In genomic region chr2:92750672-92751071, GRCm38 (mm10) we compare ENCODE assay signal across 12 mouse cellular contexts.
DNase-seq lines count a peak whose midpoint lies in the region; ATAC-seq lines count a peak whose summit lies in the region.
"Had no signal": no experiment of that assay in that cellular context is flagged by ENCODE, and none has a peak within 500 bp of the region (broad histone marks: within the 10 kb centered on the region; RNA-seq: fewer than 3 reads in every experiment).

No protein-coding gene starts in this region.

- ATAC-seq in hindbrain, embryonic 14.5 days (ENCODE audit: low FRiP score) = no peak
- peak; percentile 60; the same call in 1 of the 2 replicates for ATAC-seq in kidney, embryonic 16.5 days (ENCODE audit: low FRiP score, low TSS enrichment)
- ATAC-seq in megakaryocyte progenitor cell, adult 5-6 weeks (replicated peaks; ENCODE audit: poor library complexity) = no peak

- H3K4me1 ChIP-seq in hindbrain, embryonic 10.5 days (replicated peaks) = peaks cover 26% of the 10 kb centered on the region
- no peaks in the 10 kb centered on the region for H3K4me1 ChIP-seq in hindbrain, embryonic 14.5 days (replicated peaks; ENCODE audit: control insufficient read depth, insufficient read depth, low read length)
- peaks cover 7% of the 10 kb centered on the region; the same call in 1 of the 2 replicates for H3K4me1 ChIP-seq in kidney, embryonic 16.5 days (ENCODE audit: insufficient read depth, low read length)

- H3K27ac ChIP-seq in hindbrain, embryonic 10.5 days = peak overlapping the region; percentile 80
- no peak overlapping the region for H3K27ac ChIP-seq in hindbrain, embryonic 14.5 days
- peak overlapping the region; percentile 35 for H3K27ac ChIP-seq in kidney, embryonic 16.5 days (ENCODE audit: low read length)
- H3K27ac ChIP-seq: heart, embryonic 13.5 days had no signal

- H3K4me2 ChIP-seq in hindbrain, embryonic 14.5 days (replicated peaks) = no peak overlapping the region
- H3K4me2 ChIP-seq in kidney, embryonic 16.5 days (replicated peaks; ENCODE audit: low read depth, low read length) = no peak overlapping the region
- H3K4me2 ChIP-seq: heart, embryonic 13.5 days had no signal

- no peaks in the 10 kb centered on the region for H3K36me3 ChIP-seq in hindbrain, embryonic 10.5 days
- H3K36me3 ChIP-seq in hindbrain, embryonic 14.5 days (replicated peaks; ENCODE audit: control insufficient read depth, insufficient read depth) = no peaks in the 10 kb centered on the region
- H3K36me3 ChIP-seq in kidney, embryonic 16.5 days (ENCODE audit: insufficient read depth, low read length) = no peaks in the 10 kb centered on the region
- H3K36me3 ChIP-seq: heart, embryonic 13.5 days had no signal

- no peak overlapping the region for H3K9ac ChIP-seq in hindbrain, embryonic 14.5 days
- H3K9ac ChIP-seq in kidney, embryonic 16.5 days (replicated peaks; ENCODE audit: low read length) = no peak overlapping the region
- H3K9ac ChIP-seq: heart, embryonic 13.5 days had no signal

- WGBS in hindbrain, embryonic 10.5 days = 38% methylated on average over 4 of the region's 4 CpGs
- 27% methylated on average over 4 of the region's 4 CpGs for WGBS in hindbrain, embryonic 14.5 days
- 22% methylated on average over 4 of the region's 4 CpGs for WGBS in kidney, embryonic 16.5 days

- no peaks in the 10 kb centered on the region for H3K9me3 ChIP-seq in hindbrain, embryonic 10.5 days
- H3K9me3 ChIP-seq in hindbrain, embryonic 14.5 days (ENCODE audit: control insufficient read depth, low read length) = no peaks in the 10 kb centered on the region
- H3K9me3 ChIP-seq in kidney, embryonic 16.5 days (ENCODE audit: low read length) = no peaks in the 10 kb centered on the region
- H3K9me3 ChIP-seq: heart, embryonic 13.5 days had no signal

- no peak overlapping the region for H3K4me3 ChIP-seq in hindbrain, embryonic 10.5 days
- H3K4me3 ChIP-seq in hindbrain, embryonic 14.5 days (replicated peaks; ENCODE audit: low read length) = no peak overlapping the region
- H3K4me3 ChIP-seq in kidney, embryonic 16.5 days (ENCODE audit: low read length) = no peak overlapping the region
- H3K4me3 ChIP-seq: heart, embryonic 13.5 days had no signal

- DNase-seq in hindbrain, embryonic 10.5 days (ENCODE audit: low spot score) = peak; percentile 35
- no peak for DNase-seq in hindbrain, embryonic 14.5 days (ENCODE audit: low spot score)
- DNase-seq in NIH3T3 (ENCODE audit: low read depth) = peak; percentile 43
- peak; percentile 43 to 46 for DNase-seq in lung, postnatal 4 days
- DNase-seq in layer of hippocampus, adult 8-10 months (ENCODE audit: low spot score in 2 of 2) = no peak
- DNase-seq in ovary, postnatal 14 days (ENCODE audit: low spot score) = no peak
- DNase-seq: adrenal gland, adult 8-10 months; cerebellum, adult 9-10 months; retina, postnatal 1 day had no signal

- H3K27me3 ChIP-seq in hindbrain, embryonic 10.5 days (ENCODE audit: insufficient read depth, poor library complexity, severe bottlenecking) = peaks cover 8% of the 10 kb centered on the region
- H3K27me3 ChIP-seq in hindbrain, embryonic 14.5 days (ENCODE audit: control insufficient read depth, insufficient read depth, low read length) = no peaks in the 10 kb centered on the region
- H3K27me3 ChIP-seq in kidney, embryonic 16.5 days (ENCODE audit: insufficient read depth, low read length) = no peaks in the 10 kb centered on the region
- H3K27me3 ChIP-seq: heart, embryonic 13.5 days had no signal

Comparison
In these comparisons a context has a peak if more than half of its experiments do, and no peak if none do; other contexts are left out.
1. DNase-seq: peak in hindbrain, embryonic 10.5 days (single experiment), NIH3T3 (single experiment) and lung, postnatal 4 days (2 of 2); none in hindbrain, embryonic 14.5 days (single experiment), layer of hippocampus, adult 8-10 months (0 of 2) and ovary, postnatal 14 days (single experiment).